Mouse (Mus musculus): ENCODE data around the gene Gsta4.
"Not testable (repeated sequence)": the region's sequence is repeated elsewhere in the genome, so short reads cannot be mapped to it uniquely, and the experiment has no call there.

Gene Gsta4

GRCm38 (mm10) chr9:78233121-78233695 is 50.6 kb downstream of the Gsta4 start:
- DNase-seq: not testable (repeated sequence)

GRCm38 (mm10) chr9:78255683-78256470 is 73.3 kb downstream of the Gsta4 start:
- DNase-seq: peak; percentile 21 to 45

GRCm38 (mm10) chr9:78256914-78257313 is 74.3 kb downstream of the Gsta4 start, which contains the start of gene Gm3776:
Gm3776 (plus strand) TSS chr9:78257129.
- not testable (repeated sequence) for DNase-seq
